Mouse (Mus musculus): ENCODE measurements around the gene Lrrc4.

DNA sequence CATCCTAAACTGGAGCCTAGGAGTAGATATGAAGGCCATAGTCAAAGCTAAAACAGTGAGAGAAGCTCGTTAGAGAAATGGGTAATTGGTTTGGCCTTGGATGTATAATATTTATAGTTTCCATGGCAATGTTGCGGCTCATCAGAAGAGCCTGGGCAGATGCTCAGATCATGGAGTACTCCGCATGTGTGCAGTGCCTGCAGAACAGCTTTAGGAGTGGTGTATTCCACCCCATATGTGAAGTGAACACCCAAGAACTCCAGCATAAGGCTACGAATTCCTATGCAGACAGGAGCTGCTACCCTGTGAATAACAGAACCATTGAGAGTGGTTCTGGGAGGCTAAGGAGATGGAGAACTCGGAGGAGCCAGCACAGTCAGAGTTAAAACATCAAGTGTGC lies 84.5 kb downstream of the Lrrc4 start:
- no peak for TF ChIP-seq GATA1 (IDR thresholded peaks at IDR 0.05; ENCODE audit: borderline replicate concordance, low read length)
- TF ChIP-seq FLI1 (IDR thresholded peaks at IDR 0.05; ENCODE audit: low read length), result no peak
